Mouse (Mus musculus) ES-E14 (cell line): ENCODE results near the gene Cldn24.

Experiments
- HCFC1 ChIP-seq: IDR thresholded peaks from 2 replicates; pipeline ENCODE4 v1.6.1; 2012; ENCODE audit warnings: low read length, inconsistent platforms, borderline replicate concordance; ENCODE audit not compliant: insufficient read depth
- MAFK ChIP-seq: IDR thresholded peaks from 2 replicates; pipeline ENCODE4 v1.6.1; 2014; ENCODE audit warnings: mild to moderate bottlenecking, low read depth, low read length, inconsistent platforms; ENCODE audit not compliant: insufficient read depth
- ZC3H11A ChIP-seq: IDR thresholded peaks from 2 replicates; pipeline ENCODE4 v1.6.1; 2012; ENCODE audit warnings: low read depth, mild to moderate bottlenecking, inconsistent platforms, low read length, borderline replicate concordance
- ZNF384 ChIP-seq: IDR thresholded peaks from 2 replicates; pipeline ENCODE4 v1.6.1; 2012; ENCODE audit warnings: low read depth, low read length, inconsistent platforms

GRCm38 (mm10) chr8:47824182-47824581 is 2.2 kb downstream of the Cldn24 start, which contains the start of gene Cldn22:
- no peak for TF ChIP-seq HCFC1
- no peak for TF ChIP-seq ZC3H11A
- no peak for TF ChIP-seq MAFK
- TF ChIP-seq ZNF384 = no peak
